Mouse (Mus musculus) cerebellum, adult 11-12 months (tissue): ENCODE data around the gene Rsph14.

Source experiments
- DNase-seq: peaks from one replicate; pipeline ENCODE4 v3.0.0; 2022

Rsph14 gene

GRCm38 (mm10) chr10:74930541-74930940 is 101.8 kb downstream of the Rsph14 start:
- peak; percentile 43 for DNase-seq

- DNase-seq: no peak
Measured at GRCm38 (mm10) chr10:74929578-74929977, 102.8 kb downstream of the Rsph14 start.

- no peak for DNase-seq
Measured at GRCm38 (mm10) chr10:74928276-74928675, 104.1 kb downstream of the Rsph14 start.

- peak; percentile 79 for DNase-seq
Measured at GRCm38 (mm10) chr10:74925324-74925723, 107.1 kb downstream of the Rsph14 start.

GRCm38 (mm10) chr10:74924274-74924673 is 108.1 kb downstream of the Rsph14 start:
- peak; percentile 43 for DNase-seq

- peak; percentile 88 for DNase-seq
Measured at GRCm38 (mm10) chr10:74922763-74923162, 109.6 kb downstream of the Rsph14 start.

GRCm38 (mm10) chr10:74921614-74922013 is 110.8 kb downstream of the Rsph14 start:
- DNase-seq: no peak

GRCm38 (mm10) chr10:74920853-74921567 is 111.4 kb downstream of the Rsph14 start:
- DNase-seq: peak; percentile 27

GRCm38 (mm10) chr10:74919277-74919676 is 113.1 kb downstream of the Rsph14 start:
- no peak for DNase-seq

GRCm38 (mm10) chr10:74908431-74908830 is 124.0 kb downstream of the Rsph14 start:
- no peak for DNase-seq
